Mouse (Mus musculus) layer of hippocampus, adult 2 months (tissue): ENCODE data around the gene Fgd3. TPM values are rescaled to one million over a fixed set of nuclear protein-coding genes. Genes with fewer than 3 reads are reported as not detected.

Experiments
- DNase-seq, 2 experiments: peaks; one replicate each; pipeline ENCODE4 v3.0.0; 2022; ENCODE audit warnings: low spot score in 2 of 2
- H3K27ac ChIP-seq: fragments of 200-600 bp; 2 replicates; pipeline ENCODE4 v1.8.1; 2022
- H3K4me3 ChIP-seq: fragments of 200-600 bp; 2 replicates; pipeline ENCODE4 v1.8.1; 2022; ENCODE audit warnings: mild to moderate bottlenecking
- CTCF ChIP-seq: fragments of 200-600 bp; conservative IDR thresholded peaks from 2 replicates; pipeline ENCODE4 v1.8.1; 2022; ENCODE audit warnings: antibody characterized with exemption, mild to moderate bottlenecking, moderate library complexity
- long read RNA-seq, 2 experiments: library from polyadenylated mRNA; stranded (forward); transcript quantifications; one replicate each; pipeline ENCODE4 v2.0.0; 2021; ENCODE audit warnings: borderline mapping rate in 2 of 2
- total RNA-seq, 2 experiments: library from RNA; stranded (reverse); gene quantifications; 2 replicates each; pipeline ENCODE4 v1.2.3; 2021

Gene Fgd3
- 1 to 10 TPM; 5.6 to 7.1 TPM for total RNA-seq
- long read RNA-seq, experiment 1, partial matches to known transcripts: 0 of 1 reads
- long read RNA-seq, experiment 1, other reads (novel, unspliced or antisense): 1 of 1 reads
- long read RNA-seq, experiment 2: 0 reads

- TF ChIP-seq CTCF: no peak
- DNase-seq: peak; percentile 63 to 77
- peak within 1 kb of the TSS; percentile 53 for H3K4me3 ChIP-seq
- H3K27ac ChIP-seq: peak within 1 kb of the TSS; percentile 70
These were observed at the start of gene Fgd3 for GRCm38 (mm10) chr13:49320040-49320439. Gene Fgd3, minus strand, starts transcription at chr13:49320311.

- Histone ChIP-seq H3K4me3 (no peak overlapping the region), H3K27ac (peak overlapping the region; percentile 10; the same call in 1 of the 2 replicates)
- TF ChIP-seq CTCF: no peak
- DNase-seq: no peak
These were observed 49.3 kb upstream of the Fgd3 start for GRCm38 (mm10) chr13:49369404-49369803.

- DNase-seq: no peak
- TF ChIP-seq CTCF: peak; percentile 30
- Histone ChIP-seq H3K27ac (peak overlapping the region; percentile 54; the same call in 1 of the 2 replicates), H3K4me3 (no peak overlapping the region)
These were observed 47.7 kb upstream of the Fgd3 start for GRCm38 (mm10) chr13:49367657-49368440.

- no peak for TF ChIP-seq CTCF
- no peak for DNase-seq
- H3K4me3 ChIP-seq: no peak overlapping the region
- 0 out of 2 replicates have a peak overlapping the region, but pooled peaks have one; percentile 76 for H3K27ac ChIP-seq
These were observed 44.6 kb upstream of the Fgd3 start for GRCm38 (mm10) chr13:49364716-49365115.

GRCm38 (mm10) chr13:49362804-49363203 is 42.7 kb upstream of the Fgd3 start:
- no peak for TF ChIP-seq CTCF
- DNase-seq: no peak
- Histone ChIP-seq H3K4me3 (no peak overlapping the region), H3K27ac (peak overlapping the region; percentile 76)

GRCm38 (mm10) chr13:49362364-49362763 is 42.3 kb upstream of the Fgd3 start:
- no peak for DNase-seq
- Histone ChIP-seq H3K27ac (peak overlapping the region; percentile 76), H3K4me3 (no peak overlapping the region)
- no peak for TF ChIP-seq CTCF

- Histone ChIP-seq H3K27ac (peak overlapping the region; percentile 54; the same call in 1 of the 2 replicates), H3K4me3 (no peak overlapping the region)
- no peak for DNase-seq
- TF ChIP-seq CTCF: no peak
These were observed 40.8 kb upstream of the Fgd3 start for GRCm38 (mm10) chr13:49360906-49361406.

GRCm38 (mm10) chr13:49358184-49358583 is 38.1 kb upstream of the Fgd3 start:
- TF ChIP-seq CTCF: no peak
- no peak overlapping the region for H3K4me3 ChIP-seq
- no peak overlapping the region for H3K27ac ChIP-seq
- no peak for DNase-seq

- no peak for DNase-seq
- Histone ChIP-seq H3K27ac (no peak overlapping the region), H3K4me3 (no peak overlapping the region)
- no peak for TF ChIP-seq CTCF
These were observed 37.4 kb upstream of the Fgd3 start for GRCm38 (mm10) chr13:49357367-49358026.

GRCm38 (mm10) chr13:49356090-49356489 is 36.0 kb upstream of the Fgd3 start:
- peak overlapping the region; percentile 32; the same call in 1 of the 2 replicates for H3K27ac ChIP-seq
- no peak for TF ChIP-seq CTCF
- no peak overlapping the region for H3K4me3 ChIP-seq
- DNase-seq: no peak

GRCm38 (mm10) chr13:49355461-49356061 is 35.5 kb upstream of the Fgd3 start:
- Histone ChIP-seq H3K27ac (peak overlapping the region; percentile 32; the same call in 1 of the 2 replicates), H3K4me3 (no peak overlapping the region)
- no peak for DNase-seq
- no peak for TF ChIP-seq CTCF

GRCm38 (mm10) chr13:49353991-49354507 is 33.9 kb upstream of the Fgd3 start:
- DNase-seq: peak in 1 of 2 experiments; percentile 76
- Histone ChIP-seq H3K27ac (peak overlapping the region; percentile 83), H3K4me3 (no peak overlapping the region)
- no peak for TF ChIP-seq CTCF
